Mouse (Mus musculus) skeletal muscle tissue, adult 2 months (tissue): ENCODE measurements at regions not wholly inside any gene's neighbourhood (a gene's known extent, or its start where the extent isn't known, plus 50 kb on each side); places are given as distances from the start of the nearest gene placed in this dataset.

Experiments used
- DNase-seq: peaks from one replicate; pipeline ENCODE4 v3.0.0-alpha.2; 2012; ENCODE audit warnings: low read depth, low spot score

DNA sequence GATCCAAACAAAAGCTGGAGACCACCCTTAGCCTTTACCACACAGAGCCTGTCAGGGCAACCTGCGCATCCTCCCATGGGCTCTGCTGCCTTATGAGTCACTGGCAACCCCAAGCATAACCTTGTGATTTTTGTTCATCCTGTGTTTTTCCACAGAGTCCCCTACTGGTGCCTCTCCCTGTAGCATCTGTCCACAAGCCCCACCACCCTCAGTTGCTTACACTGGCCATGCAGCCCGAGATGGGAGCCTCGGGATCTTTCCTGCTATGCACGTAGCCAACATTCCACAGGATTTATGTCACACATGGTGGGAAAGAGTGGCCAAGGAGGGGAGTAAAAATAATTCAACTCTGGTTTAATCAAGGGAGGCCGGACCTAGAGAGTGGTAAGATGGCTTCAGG lies 269.2 kb upstream of the Nfe2l3 start:
- DNase-seq = peak; percentile 77

DNA sequence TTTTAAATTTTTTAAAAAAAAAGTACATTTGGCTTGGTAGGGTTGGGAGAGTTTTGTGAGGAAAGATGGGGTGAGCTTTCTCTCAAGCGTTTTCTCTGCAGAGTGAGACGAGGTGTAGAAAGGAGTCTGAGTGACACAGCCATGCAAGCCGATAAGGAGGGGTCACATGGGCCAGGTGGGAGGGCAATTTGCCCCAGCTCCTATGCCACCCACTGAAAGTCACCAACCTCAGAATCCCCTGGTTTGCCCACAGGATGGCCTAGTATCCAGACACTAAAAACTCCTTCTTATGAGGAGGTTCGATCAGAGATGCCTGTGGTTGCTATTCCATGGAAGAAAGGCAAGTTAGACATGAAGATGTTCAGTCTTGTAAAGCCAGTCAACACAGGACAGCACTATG lies 268.6 kb upstream of the Nfe2l3 start:
- DNase-seq = no peak

DNA sequence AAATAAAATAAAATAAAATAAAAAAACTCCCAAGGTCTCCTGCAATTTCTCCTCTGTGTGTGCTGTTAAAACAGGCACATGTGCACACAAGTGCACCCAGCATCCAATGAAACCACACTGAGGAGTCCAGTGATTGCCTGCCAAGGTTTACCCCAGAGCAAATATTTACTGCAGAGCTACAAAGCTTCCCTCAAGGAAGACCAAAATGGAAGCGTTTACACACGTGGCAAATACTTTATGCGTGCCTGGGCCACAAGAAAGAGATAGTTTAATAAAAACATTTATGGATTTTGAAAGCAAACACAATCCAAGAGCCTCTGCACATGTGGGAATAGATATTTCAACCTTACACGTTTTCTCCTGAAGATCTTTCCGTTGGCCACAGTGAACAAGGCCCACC lies 265.4 kb upstream of the Nfe2l3 start:
- DNase-seq = no peak

DNA sequence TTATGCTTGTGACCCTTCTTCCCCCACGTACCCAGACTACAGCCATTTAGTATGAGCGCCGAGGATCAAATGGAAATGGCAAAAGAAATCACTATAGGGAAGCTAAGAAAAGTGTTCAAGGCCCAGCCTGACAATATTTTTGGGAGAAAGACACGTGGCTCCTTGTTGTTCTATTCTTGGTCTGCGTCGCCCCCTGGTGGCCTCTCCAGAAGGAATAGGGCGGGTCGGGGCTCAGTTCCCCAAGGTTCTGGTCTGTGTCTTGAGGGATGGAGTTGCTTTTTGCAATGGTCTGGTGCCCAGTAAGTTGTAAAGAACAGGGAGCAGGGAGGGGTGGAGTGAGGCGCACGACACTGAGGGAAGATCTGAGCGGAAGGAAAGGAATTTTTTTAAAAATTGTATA lies 264.4 kb upstream of the Nfe2l3 start:
- DNase-seq = peak; percentile 69

DNA sequence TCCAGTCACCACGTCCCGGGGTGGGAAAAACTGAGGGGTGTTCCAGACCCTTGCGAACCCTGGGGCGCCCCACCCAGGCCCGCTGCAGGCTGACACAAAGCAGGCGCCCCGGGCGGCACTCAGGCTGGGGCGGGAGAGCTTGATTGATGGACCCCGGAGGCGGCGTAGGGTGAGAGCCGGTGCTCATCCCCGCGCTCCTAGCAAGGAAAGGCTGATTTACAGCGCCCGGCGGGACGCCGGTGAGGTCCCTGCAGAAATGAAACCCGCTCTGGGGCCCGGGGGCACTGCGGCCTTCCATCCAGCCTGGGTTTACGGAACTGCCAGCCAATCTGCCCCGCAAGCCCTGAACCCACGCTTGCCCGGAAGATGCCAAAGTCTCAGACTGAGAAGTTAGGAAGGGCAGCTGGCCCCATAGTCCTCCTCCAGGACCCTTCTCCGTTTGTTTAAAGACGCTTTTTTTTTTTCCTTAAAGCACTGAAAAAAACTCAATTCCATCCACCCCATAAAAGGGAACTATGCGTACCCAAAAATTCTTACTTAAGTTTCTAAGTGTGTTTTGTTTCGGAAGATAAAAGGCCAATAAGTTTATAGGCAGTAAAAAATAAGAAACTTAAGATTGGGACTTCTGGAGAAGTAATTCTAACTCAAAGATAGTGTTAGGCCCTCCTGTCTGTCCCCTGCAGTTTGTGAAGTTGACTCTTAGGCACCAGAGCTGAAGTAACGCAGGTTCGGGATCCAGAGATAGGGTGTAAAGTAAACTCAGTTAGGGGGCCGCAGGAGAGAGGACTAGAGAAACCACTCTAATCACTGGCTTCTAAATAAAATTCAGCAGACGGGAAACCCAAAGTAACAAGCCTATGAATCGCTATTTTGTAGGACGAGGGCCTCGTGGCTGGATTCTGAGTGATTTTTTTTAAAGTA lies 263.4 kb upstream of the Nfe2l3 start:
- no peak for DNase-seq

DNA sequence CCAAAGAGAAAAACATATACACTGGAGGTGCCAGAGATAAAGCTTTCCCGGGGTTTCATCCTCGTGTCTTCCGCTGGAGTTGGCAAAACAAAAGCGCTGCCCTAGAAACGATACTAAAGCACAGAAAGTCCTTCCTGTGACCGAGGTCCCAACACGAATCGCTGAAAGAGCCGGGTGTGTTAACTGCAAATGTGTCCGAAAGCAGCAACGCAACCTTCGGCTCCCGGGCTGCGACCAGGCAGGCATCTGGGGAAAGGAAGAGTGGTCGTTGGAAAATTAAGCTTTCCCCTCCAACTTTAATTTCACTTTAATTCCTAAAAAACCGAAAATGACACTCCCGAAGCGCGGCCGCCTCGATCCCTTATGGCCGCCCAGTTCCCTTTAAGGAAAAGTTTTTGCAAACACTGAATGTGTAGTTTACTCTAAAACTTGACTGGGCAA lies 262.5 kb upstream of the Nfe2l3 start:
- DNase-seq = no peak

DNA sequence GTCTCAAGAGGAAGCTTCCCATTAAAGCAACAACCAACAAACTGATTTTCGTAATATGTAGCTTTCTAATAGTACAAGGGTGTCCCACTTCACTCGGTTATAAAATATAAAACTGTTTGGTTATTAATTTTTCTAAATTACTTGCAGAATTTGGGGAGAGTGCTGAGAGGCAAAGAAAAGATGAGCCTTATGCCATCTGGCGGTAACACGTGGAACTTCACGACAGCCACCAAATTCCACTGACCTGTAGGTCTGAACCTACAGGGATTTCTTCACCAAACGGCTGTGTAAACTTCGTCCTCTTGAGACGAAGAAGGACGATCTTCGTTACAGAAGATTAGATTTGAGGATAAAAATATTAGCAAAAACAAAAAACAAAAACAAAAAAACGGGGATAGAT lies 262.1 kb upstream of the Nfe2l3 start:
- DNase-seq = peak; percentile 75

DNA sequence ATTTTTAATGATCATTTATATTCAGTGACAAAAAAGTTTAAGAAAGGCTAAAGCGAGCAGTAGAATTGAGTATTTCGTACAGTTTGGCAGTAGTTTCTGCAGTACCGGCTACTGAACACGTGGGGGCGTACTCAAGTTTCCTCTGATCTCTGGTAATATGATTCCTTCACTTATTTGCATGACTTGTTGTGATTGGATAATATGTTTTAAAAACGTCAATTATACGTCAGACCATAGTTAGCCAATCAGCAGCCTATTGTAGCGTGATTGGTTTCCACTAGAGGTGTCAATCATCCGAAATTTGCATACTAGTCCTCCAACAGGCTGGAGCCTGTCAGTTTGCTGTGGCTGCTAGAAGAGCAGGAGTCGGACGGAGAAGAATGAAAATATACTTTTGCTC lies 261.6 kb upstream of the Nfe2l3 start:
- DNase-seq = peak; percentile 97

DNA sequence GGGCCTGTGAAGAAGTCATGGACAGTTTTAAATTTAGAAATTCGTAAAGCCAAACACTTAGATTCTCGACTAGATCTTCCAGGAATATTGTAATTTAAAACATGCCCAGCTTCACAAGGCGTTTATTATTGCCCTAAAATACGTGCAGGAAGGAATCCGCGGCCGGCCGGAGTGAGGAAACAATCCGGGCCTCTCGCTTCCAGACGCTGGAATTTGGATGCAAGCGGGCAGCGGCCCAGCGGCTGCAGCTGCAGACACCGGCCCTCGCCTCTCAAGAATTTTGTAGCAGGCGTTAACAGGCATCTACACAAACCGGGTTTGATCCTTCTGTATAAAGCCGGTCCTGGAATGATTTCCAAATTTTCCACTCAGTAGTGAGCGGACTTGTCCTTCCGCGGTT lies 260.7 kb upstream of the Nfe2l3 start:
- DNase-seq = peak; percentile 43

DNA sequence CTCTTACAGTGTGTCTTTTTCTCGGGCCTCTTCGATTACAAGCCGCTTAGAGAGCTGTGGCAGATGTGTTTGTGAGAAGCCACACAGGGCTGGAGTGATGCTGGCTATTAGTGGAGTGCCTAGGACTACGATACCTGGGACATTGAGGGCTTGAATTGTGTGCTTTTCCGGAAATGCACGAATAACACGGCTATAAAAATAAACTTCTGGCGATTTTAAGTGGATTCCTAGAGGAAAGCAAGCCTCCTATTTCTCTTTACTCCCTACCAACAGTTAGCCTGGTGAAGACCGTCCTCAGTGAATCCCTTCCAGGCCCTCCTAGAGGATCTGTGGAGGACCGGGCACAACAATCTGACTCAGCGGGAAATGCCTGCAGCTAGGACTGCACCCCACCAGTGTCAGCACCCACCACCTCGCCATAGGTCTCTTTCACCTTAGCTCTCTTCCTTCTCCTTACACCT lies 260.1 kb upstream of the Nfe2l3 start:
- DNase-seq = no peak

DNA sequence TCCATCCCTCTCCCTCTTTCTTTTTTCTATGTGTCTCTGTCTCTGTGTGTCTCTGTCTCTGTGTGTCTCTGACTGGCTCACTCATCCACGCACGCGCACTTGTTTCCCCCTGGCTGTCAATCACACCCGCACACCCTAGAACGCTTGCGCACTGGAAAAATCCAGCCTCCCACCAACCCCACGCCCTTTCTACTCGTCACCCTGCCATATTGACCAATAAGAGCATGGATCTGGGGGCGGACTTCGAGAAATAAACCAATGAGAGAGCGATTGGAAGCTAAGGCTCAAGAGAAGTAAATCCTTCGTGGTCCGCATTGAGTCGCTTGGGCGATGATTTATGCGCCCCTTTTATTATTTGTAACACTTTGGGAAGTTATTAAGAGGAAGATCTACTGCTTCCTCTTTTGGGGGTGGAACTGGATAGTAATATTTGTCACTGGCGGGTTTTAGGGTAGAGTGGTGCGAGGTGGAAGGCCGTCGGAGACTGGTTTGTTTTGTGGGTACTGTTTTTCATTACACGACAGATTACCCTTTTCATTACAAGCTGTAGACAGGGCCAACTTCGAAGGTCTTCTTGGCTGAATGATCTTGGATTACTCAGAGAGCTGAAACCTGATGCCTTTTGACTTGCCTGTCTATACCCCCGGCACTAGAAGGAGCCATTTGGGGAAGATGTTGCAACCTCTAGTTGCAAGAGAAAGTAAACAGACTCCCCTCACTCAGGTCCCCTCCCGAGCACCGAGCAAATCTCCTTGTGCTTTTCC lies 259.4 kb upstream of the Nfe2l3 start:
- peak; percentile 98 for DNase-seq

DNA sequence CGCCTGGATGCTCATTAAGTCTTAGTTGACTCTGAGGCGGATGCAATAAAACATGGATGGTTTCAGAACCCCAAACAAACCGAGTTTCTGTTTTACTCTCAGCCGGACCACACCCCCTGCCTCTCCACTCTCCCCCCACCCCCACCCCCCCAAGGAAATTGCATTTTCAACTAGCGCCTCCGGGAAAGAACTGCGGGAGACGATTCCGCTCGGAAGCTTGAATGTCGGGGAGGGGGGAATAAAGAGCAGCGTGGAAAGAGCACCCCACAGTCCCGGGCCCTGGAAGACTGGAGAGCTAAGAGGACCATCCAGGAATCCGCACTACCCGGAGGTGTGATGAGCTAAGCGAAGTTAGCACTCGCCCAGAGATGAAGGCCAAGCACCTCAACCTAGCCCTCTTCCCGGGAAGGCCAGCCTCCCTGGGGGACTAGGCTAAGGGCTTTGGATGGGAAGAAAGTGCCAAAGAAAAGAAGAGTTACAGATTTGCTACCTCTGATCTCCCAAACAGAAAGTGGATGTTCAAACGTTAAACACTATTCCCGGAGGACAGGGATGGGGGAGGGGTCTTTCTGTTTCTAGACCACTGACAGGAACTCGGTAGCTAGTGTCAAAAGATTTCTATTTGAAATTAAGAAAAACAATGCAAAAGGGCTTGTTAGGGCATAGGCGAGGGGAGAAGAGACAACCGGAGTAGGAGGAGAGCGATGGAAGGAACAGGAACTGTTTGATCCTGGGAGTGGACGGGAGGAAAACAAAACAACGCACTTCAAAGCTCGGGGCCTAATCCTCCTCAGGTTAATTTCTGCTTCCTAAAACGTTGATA lies 258.6 kb upstream of the Nfe2l3 start:
- no peak for DNase-seq

DNA sequence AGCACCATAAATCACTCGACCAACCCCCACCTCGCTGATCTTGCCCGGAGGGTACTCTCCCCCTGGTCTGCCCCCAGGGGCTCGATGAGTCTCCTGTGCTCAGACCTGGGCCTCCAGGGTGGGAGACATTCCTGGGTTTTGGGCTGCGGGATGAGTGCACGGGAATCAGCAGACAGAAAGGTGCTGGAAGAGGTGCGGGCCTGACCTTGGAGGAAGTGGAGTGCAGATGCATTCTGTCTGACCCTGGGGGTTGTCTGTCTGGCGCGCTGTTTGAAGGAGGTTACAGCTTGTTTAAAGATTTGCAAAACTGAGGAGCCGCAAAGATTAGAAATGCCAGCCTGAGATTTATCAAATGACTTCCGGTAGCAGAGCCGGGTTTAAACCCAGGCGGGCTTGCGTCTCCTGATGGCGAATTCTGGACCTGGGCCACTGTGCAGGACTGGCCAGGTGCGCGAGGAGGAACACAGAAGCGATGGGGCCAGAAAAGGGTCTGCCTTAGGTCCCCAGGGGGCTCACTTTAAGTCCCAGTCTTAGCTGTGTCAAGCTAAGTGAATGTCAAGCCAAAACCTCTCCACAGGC lies 257.9 kb upstream of the Nfe2l3 start:
- DNase-seq = no peak

DNA sequence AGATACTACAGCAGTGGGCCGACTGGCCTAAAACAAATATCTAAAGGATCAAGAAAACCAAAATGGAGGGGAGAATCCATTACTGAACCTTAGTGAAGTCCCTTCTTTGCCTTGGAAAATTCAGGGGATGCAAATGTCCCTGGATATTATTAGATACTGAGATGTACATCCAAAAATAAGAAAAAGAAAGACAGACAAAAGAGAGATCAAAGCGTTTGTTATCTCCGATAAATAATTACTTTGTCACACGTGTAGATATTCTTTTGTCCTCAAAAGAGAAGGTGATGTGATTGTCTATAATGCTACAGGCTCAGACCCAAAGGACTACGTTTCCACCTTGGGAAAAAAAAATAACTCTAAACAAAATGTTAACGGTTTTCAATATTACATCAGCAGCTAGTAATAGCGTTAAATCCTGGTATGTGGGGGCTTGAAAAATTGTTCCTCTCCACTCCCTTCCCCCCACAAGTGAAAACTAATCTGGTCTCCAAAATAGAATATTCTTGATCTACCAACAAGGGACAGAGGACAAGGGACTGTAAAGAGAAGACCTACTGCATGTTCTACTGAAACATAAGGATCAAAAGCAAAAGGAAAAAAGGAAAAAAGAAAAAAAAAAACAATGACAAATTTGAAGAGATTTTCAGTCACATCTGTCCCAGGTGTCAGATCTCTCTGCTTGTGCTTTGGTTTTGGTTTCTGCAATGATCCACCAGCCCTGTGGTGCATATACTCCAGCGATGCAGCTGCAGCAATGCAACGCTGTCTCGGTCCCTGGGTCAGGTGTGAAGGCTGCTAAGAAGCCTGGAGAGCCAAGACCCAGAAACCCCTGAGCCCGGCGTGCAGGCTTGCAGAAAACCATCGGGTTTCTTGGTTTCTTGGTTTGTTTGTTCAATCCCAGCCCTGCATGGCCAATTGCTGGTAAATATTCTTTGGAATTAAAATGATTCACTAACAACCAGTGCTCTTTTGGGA lies 256.6 kb upstream of the Nfe2l3 start:
- no peak for DNase-seq

DNA sequence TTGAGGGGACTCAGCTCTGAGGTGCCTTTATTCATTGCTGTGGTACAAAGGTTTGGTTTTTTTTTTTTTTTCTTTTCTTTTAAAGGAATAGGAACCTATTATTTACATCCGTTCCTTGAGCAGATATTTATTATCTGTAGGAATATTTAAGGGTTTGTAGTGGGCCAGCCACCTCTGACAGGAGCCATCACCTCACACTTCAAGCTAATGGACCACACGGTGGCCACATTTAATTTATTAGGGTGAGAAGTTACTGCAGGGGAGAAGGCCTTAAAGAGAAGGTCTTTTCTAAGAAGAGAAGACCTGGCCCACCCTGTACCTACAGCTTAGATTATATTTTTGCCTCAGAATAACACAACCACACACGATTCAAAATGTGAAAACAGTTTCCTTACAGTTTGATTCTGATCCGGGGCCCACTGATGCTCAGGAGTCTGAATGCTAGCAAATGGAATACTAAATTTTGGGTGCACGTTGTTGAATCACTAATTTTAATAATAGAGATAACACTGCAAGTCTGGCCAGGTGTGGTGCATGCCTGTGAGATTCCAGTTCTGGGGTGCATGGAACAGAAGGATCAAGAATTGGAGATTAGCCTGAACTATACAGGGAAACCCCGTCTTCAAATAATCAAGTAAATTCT lies 255.6 kb upstream of the Nfe2l3 start:
- DNase-seq = no peak

DNA sequence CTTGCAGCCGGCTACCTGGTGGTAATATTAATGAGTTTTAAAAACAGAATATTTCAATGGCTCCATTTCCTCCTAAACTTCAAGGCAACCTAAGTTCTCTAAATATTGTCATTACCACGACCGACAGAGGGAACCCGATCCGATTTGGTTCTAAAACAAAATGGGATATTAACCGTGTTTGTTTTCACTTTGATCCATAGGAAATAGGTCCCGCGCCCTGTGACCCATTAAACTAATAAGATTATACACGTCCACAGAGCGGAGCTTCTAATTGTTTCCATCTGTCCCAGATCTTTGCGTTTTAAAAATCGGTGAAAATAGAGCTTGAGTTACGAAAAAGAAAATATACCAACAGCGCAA lies 254.8 kb upstream of the Nfe2l3 start:
- DNase-seq = no peak

DNA sequence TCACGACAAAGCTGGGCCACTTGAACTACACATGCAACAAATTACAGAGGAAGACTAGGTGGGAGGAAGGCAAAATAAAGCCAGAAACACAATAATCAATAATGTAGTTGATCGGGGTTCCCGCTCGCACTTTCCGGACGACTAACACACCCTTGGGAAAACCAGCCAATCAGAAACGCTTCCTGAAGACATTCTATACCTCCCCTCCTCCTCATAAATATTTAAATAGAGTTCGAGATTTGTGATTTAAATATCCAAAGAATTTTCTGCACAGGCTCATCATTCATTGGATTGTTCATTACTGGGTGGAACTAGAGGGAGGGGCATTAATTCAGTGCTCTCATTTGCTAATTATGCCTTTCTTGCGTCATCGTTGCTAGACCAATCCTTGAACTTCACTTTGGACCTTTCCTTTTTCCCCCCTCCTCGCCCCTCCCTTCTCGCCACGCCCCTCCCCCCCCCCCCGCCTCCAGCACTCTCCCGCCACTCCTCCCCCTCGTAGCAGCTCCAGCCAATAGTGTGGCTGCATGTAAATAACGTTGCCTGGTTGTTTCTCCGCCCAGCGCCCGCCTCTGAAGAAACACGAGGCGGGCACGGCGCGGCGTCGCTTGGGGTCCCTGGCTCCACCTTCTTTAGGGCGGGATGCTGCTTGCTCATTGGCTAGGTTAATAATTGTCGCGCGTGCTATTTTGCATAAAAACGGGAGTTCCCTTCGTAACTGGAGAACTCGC lies 254.2 kb upstream of the Nfe2l3 start:
- DNase-seq = peak; percentile 87

DNA sequence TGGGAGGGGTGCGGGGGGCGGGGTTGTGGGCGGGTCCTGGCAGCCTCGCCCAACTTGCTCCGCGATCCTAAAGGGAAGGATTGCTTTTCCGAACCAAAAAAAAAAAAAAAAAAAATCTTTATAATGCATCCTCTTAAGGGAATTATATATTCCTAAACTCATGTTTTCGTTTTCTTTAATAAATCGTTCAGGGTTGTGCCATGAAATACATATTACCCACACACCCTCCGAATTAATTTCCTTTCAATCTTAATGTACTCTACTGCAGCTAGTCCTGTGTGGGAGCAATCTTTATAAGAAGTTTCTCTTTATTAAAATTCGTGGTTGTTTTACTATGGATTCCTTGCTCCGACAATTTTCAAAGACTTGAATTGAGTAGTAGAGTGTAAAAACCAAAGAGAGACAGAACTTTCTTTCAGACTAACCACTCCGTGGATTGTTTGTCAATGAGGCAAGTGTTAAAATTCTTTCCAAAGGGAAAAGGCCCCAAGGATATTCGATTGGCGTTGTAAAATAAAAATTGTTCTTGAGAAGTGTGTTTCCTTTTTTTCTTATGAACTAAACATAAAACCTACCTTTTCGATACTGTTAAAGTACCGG lies 253.6 kb upstream of the Nfe2l3 start:
- DNase-seq = no peak
